In genomic region chr14:17722824-17723445, GRCm38 (mm10) we compare ENCODE assay signal across 13 mouse cellular contexts.
A peak's percentile ranks its signal among the peaks of the same experiment; 100 is the strongest.
DNase-seq lines count a peak whose midpoint lies in the region; ATAC-seq and TF ChIP-seq lines count a peak whose summit lies in the region.
"Had no signal": no experiment of that assay in that cellular context is flagged by ENCODE, and none has a peak within 500 bp of the region (broad histone marks: within the 10 kb centered on the region; RNA-seq: fewer than 3 reads in every experiment).

No protein-coding gene starts in this region.

- H3K4me2 ChIP-seq in liver, embryonic 11.5 days, result no peak overlapping the region
- H3K4me2 ChIP-seq: heart, embryonic 15.5 days had no signal

- no peak overlapping the region for H3K9ac ChIP-seq in liver, adult 2 months (ENCODE audit: low read depth, low read length)
- no peak overlapping the region for H3K9ac ChIP-seq in liver, embryonic 11.5 days (ENCODE audit: low read depth, low read length)
- H3K9ac ChIP-seq: heart, embryonic 15.5 days had no signal

- peak; percentile 37 to 47 for DNase-seq in cerebellum, postnatal 10 days
- DNase-seq in liver, adult 2 months (ENCODE audit: extremely low read depth, low read depth, low spot score), result peak; percentile 71
- no peak for DNase-seq in liver, embryonic 11.5 days (ENCODE audit: low spot score)
- DNase-seq in brain, embryonic 18.5 days (ENCODE audit: low read depth, low spot score), result peak; percentile 66
- DNase-seq in layer of hippocampus, adult 18-20 months (ENCODE audit: low spot score in 2 of 2), result peak; percentile 80 to 89
- DNase-seq in MN1 (ENCODE audit: low spot score), result no peak
- no peak for DNase-seq in gastrocnemius, postnatal 10 days
- DNase-seq: adrenal gland, postnatal 10 days; kidney, postnatal 10 days; liver had no signal

- no peak overlapping the region for H3K4me3 ChIP-seq in liver, adult 2 months (ENCODE audit: insufficient read depth, low read depth, low read length)
- H3K4me3 ChIP-seq in liver, embryonic 11.5 days (ENCODE audit: low read depth, low read length), result no peak overlapping the region
- H3K4me3 ChIP-seq: erythroblast, embryonic 14.5 days; heart, embryonic 15.5 days had no signal

- H3K9me3 ChIP-seq in liver, embryonic 11.5 days (ENCODE audit: control insufficient read depth, low read length), result no peaks in the 10 kb centered on the region
- H3K9me3 ChIP-seq: heart, embryonic 15.5 days had no signal

- WGBS in liver, adult 2 months, result 15% methylated on average over 1 of the region's 1 CpGs
- WGBS in liver, embryonic 11.5 days, result 46% methylated on average over 1 of the region's 1 CpGs

- no peaks in the 10 kb centered on the region for H3K36me3 ChIP-seq in liver, adult 2 months (ENCODE audit: control insufficient read depth, insufficient read depth, low read length)
- H3K36me3 ChIP-seq in liver, embryonic 11.5 days (ENCODE audit: control insufficient read depth, insufficient read depth, low read length), result no peaks in the 10 kb centered on the region
- H3K36me3 ChIP-seq: heart, embryonic 15.5 days had no signal

- TF ChIP-seq POLR2A in liver, adult 2 months (IDR thresholded peaks at IDR 0.05; ENCODE audit: extremely low read depth, insufficient read depth, low read length), result no peak

- H3K79me2 ChIP-seq in liver, adult 2 months (ENCODE audit: control insufficient read depth, insufficient read depth, low read length), result peaks cover 17% of the 10 kb centered on the region; the same call in 1 of the 2 replicates

- H3K27ac ChIP-seq in liver, adult 2 months (replicated peaks; ENCODE audit: insufficient read depth, low read depth, low read length), result peak overlapping the region; percentile 69; the same call in 1 of the 2 replicates
- H3K27ac ChIP-seq in liver, embryonic 11.5 days (ENCODE audit: low read depth, low read length), result no peak overlapping the region
- H3K27ac ChIP-seq: heart, embryonic 15.5 days had no signal

- no peak for ATAC-seq in cerebellum, adult (ENCODE audit: insufficient number of reproducible peaks, low FRiP score, low TSS enrichment)
- no peak for ATAC-seq in liver, embryonic 11.5 days (replicated peaks; ENCODE audit: low FRiP score)

- H3K27me3 ChIP-seq in liver, adult 2 months (ENCODE audit: control insufficient read depth, insufficient read depth, low read length), result no peaks in the 10 kb centered on the region
- no peaks in the 10 kb centered on the region for H3K27me3 ChIP-seq in liver, embryonic 11.5 days (replicated peaks; ENCODE audit: control insufficient read depth, insufficient read depth, low read length)
- H3K27me3 ChIP-seq: heart, embryonic 15.5 days had no signal

- peaks cover 35% of the 10 kb centered on the region for H3K4me1 ChIP-seq in liver, adult 2 months (ENCODE audit: control insufficient read depth, insufficient read depth, low read length)
- no peaks in the 10 kb centered on the region for H3K4me1 ChIP-seq in liver, embryonic 11.5 days (replicated peaks; ENCODE audit: control insufficient read depth, insufficient read depth, low read length)
- H3K4me1 ChIP-seq: heart, embryonic 15.5 days had no signal

- TF ChIP-seq CTCF in liver, adult 2 months (IDR thresholded peaks at IDR 0.05; ENCODE audit: low read depth, low read length), result no peak

Comparison
In these comparisons a context has a peak if more than half of its experiments do, and no peak if none do; other contexts are left out.
1. DNase-seq: peak in cerebellum, postnatal 10 days (2 of 2), liver, adult 2 months (single experiment), brain, embryonic 18.5 days (single experiment) and layer of hippocampus, adult 18-20 months (2 of 2); none in liver, embryonic 11.5 days (single experiment), MN1 (single experiment) and gastrocnemius, postnatal 10 days (single experiment).